ENCODE assay signal across 9 mouse cellular contexts in the genomic region with DNA sequence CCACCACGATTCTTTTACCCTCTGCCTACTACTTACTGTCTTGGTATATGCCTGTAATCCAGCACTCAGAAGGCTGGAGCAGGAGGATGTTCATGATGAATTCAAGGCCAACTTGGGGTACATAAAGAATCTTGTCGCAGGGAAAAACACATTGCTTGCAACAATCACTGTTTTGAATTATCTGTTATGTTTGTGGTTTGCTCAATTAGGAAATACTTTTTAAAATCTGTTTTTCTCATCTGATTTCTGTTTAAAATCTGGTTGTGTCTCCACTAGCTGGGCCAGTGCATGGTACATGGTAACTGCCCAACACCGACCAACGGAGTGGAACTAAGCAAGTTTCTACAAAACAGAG. TPM values are rescaled to one million over a fixed set of nuclear protein-coding genes. Genes with fewer than 3 reads are reported as not detected.
DNase-seq lines count a peak whose midpoint lies in the region; ATAC-seq lines count a peak whose summit lies in the region.
"Had no signal": no experiment of that assay in that cellular context is flagged by ENCODE, and none has a peak within 500 bp of the region (broad histone marks: within the 10 kb centered on the region; RNA-seq: fewer than 3 reads in every experiment).

No protein-coding gene starts in this region.

- H3K4me1 ChIP-seq in kidney, embryonic 14.5 days (ENCODE audit: control insufficient read depth, insufficient read depth, low read length) = peaks cover 9% of the 10 kb centered on the region; the same call in 1 of the 2 replicates
- H3K4me1 ChIP-seq in brown adipose tissue, adult 24 weeks (ENCODE audit: control insufficient read depth, insufficient read depth, insufficient read length, low read length) = no peaks in the 10 kb centered on the region
- peaks cover 14% of the 10 kb centered on the region for H3K4me1 ChIP-seq in hindbrain, embryonic 15.5 days (replicated peaks)
- peaks cover 20% of the 10 kb centered on the region for H3K4me1 ChIP-seq in midbrain, embryonic 15.5 days

- no peaks in the 10 kb centered on the region for H3K9me3 ChIP-seq in kidney, embryonic 14.5 days (ENCODE audit: control insufficient read depth, low read length)
- no peaks in the 10 kb centered on the region for H3K9me3 ChIP-seq in hindbrain, embryonic 15.5 days
- H3K9me3 ChIP-seq in midbrain, embryonic 15.5 days = no peaks in the 10 kb centered on the region

- intact Hi-C loops in left cerebral cortex, postnatal 10 days (cut with DNase I) = no loop called here

- H3K27me3 ChIP-seq in kidney, embryonic 14.5 days (ENCODE audit: control insufficient read depth, insufficient read depth, low read length) = no peaks in the 10 kb centered on the region
- H3K27me3 ChIP-seq in hindbrain, embryonic 15.5 days = no peaks in the 10 kb centered on the region
- H3K27me3 ChIP-seq in midbrain, embryonic 15.5 days (replicated peaks) = no peaks in the 10 kb centered on the region

- peak overlapping the region; percentile 71 for H3K4me2 ChIP-seq in kidney, embryonic 14.5 days (replicated peaks; ENCODE audit: low read depth, low read length)
- H3K4me2 ChIP-seq in hindbrain, embryonic 15.5 days = peak overlapping the region; percentile 67
- peak overlapping the region; percentile 65 for H3K4me2 ChIP-seq in midbrain, embryonic 15.5 days

- H3K4me3 ChIP-seq in kidney, embryonic 14.5 days (ENCODE audit: low read length) = peak overlapping the region; percentile 82
- H3K4me3 ChIP-seq in brown adipose tissue, adult 24 weeks (ENCODE audit: insufficient read depth, low read depth, low read length) = peak overlapping the region; percentile 86
- peak overlapping the region; percentile 79 for H3K4me3 ChIP-seq in hindbrain, embryonic 15.5 days
- H3K4me3 ChIP-seq in midbrain, embryonic 15.5 days = peak overlapping the region; percentile 76

- H3K9ac ChIP-seq in kidney, embryonic 14.5 days (ENCODE audit: low read depth, low read length) = peak overlapping the region; percentile 72
- H3K9ac ChIP-seq in hindbrain, embryonic 15.5 days = peak overlapping the region; percentile 63
- H3K9ac ChIP-seq in midbrain, embryonic 15.5 days = peak overlapping the region; percentile 62

- H3K36me3 ChIP-seq in kidney, embryonic 14.5 days (ENCODE audit: control insufficient read depth, insufficient read depth, low read length) = peaks cover 5% of the 10 kb centered on the region; the same call in 1 of the 2 replicates
- H3K36me3 ChIP-seq in hindbrain, embryonic 15.5 days = no peaks in the 10 kb centered on the region
- no peaks in the 10 kb centered on the region for H3K36me3 ChIP-seq in midbrain, embryonic 15.5 days (replicated peaks)

- H3K27ac ChIP-seq in kidney, embryonic 14.5 days (ENCODE audit: low read depth, low read length) = no peak overlapping the region
- peak overlapping the region; percentile 79; the same call in 1 of the 2 replicates for H3K27ac ChIP-seq in brown adipose tissue, adult 24 weeks (replicated peaks; ENCODE audit: low read depth, low read length)
- H3K27ac ChIP-seq in hindbrain, embryonic 15.5 days (replicated peaks) = peak overlapping the region; percentile 83
- peak overlapping the region; percentile 78 for H3K27ac ChIP-seq in midbrain, embryonic 15.5 days

- no peak for ATAC-seq in kidney, embryonic 14.5 days (ENCODE audit: low FRiP score, low TSS enrichment)
- ATAC-seq in hindbrain, embryonic 15.5 days (ENCODE audit: low FRiP score, low read depth) = no peak
- ATAC-seq in midbrain, embryonic 15.5 days (replicated peaks) = no peak
- no peak for ATAC-seq in activated CD4-positive, CD25-positive, alpha-beta regulatory T cell, adult 4 months

- no peak for DNase-seq in kidney, postnatal 25 days
- no peak for DNase-seq in thymus, postnatal 10 days (ENCODE audit: low spot score in 2 of 2)
- no peak for DNase-seq in left cerebral cortex, postnatal 10 days (ENCODE audit: extremely low spot score in 1 of 2, low spot score in 2 of 2)

- WGBS in kidney, embryonic 14.5 days = 38% methylated on average over 4 of the region's 4 CpGs
- WGBS in hindbrain, embryonic 15.5 days = 35% methylated on average over 4 of the region's 4 CpGs
- 33% methylated on average over 4 of the region's 4 CpGs for WGBS in midbrain, embryonic 15.5 days

RNA-seq across cellular contexts. Expression of gene Ecsit, which starts 0.6 kb away (rescaled TPM):
- 29.9 and 41.5 TPM in 2 replicates for polyA plus RNA-seq in kidney, embryonic 14.5 days (2014; fragmentation: Nextera tagmentation; extraction: Ambion mirVana)
- 95.3 and 111 TPM in 2 replicates for polyA plus RNA-seq in brown adipose tissue, adult 24 weeks (2012; ENCODE audit: insufficient read depth, insufficient read length, missing spikeins)
- 56.0 and 63.5 TPM in 2 replicates for polyA plus RNA-seq in hindbrain, embryonic 15.5 days (2015; fragmentation: Nextera tagmentation; extraction: Ambion mirVana)
- polyA plus RNA-seq in midbrain, embryonic 15.5 days (2015; fragmentation: Nextera tagmentation; extraction: Ambion mirVana) = 58.8 and 59.4 TPM in 2 replicates
- 10 to 100 TPM; 31.0 to 31.1 TPM for polyA plus RNA-seq in activated CD4-positive, CD25-positive, alpha-beta regulatory T cell, adult 4 months (2017; shearing (Covaris generic))
- total RNA-seq in left cerebral cortex, postnatal 10 days (2021) = 10 to 100 TPM; 40.5 to 42.8 TPM

RNA-seq across cellular contexts. Expression of gene Zfp653, which starts 13.5 kb away (rescaled TPM):
- polyA plus RNA-seq in kidney, embryonic 14.5 days (2014; fragmentation: Nextera tagmentation; extraction: Ambion mirVana) = 9.9 and 11.0 TPM in 2 replicates
- polyA plus RNA-seq in brown adipose tissue, adult 24 weeks (2012; ENCODE audit: insufficient read depth, insufficient read length, missing spikeins) = 2.1 and 4.8 TPM in 2 replicates
- polyA plus RNA-seq in hindbrain, embryonic 15.5 days (2015; fragmentation: Nextera tagmentation; extraction: Ambion mirVana) = 17.3 and 19.6 TPM in 2 replicates
- 21.7 and 22.5 TPM in 2 replicates for polyA plus RNA-seq in midbrain, embryonic 15.5 days (2015; fragmentation: Nextera tagmentation; extraction: Ambion mirVana)
- 1 to 10 TPM; 3.3 to 4.0 TPM for polyA plus RNA-seq in activated CD4-positive, CD25-positive, alpha-beta regulatory T cell, adult 4 months (2017; shearing (Covaris generic))
- 10 to 100 TPM; 20.7 to 20.8 TPM for total RNA-seq in left cerebral cortex, postnatal 10 days (2021)

RNA-seq across cellular contexts. Expression of gene Gm49318, which starts 13.6 kb away (rescaled TPM):
- not detected in 2 replicates for polyA plus RNA-seq in kidney, embryonic 14.5 days (2014; fragmentation: Nextera tagmentation; extraction: Ambion mirVana)
- not detected in 2 replicates for polyA plus RNA-seq in brown adipose tissue, adult 24 weeks (2012; ENCODE audit: insufficient read depth, insufficient read length, missing spikeins)
- polyA plus RNA-seq in hindbrain, embryonic 15.5 days (2015; fragmentation: Nextera tagmentation; extraction: Ambion mirVana) = not detected in 2 replicates
- polyA plus RNA-seq in midbrain, embryonic 15.5 days (2015; fragmentation: Nextera tagmentation; extraction: Ambion mirVana) = not detected in 2 replicates
- not detected for polyA plus RNA-seq in activated CD4-positive, CD25-positive, alpha-beta regulatory T cell, adult 4 months (2017; shearing (Covaris generic))
- under 1 TPM; 0.85 to 0.94 TPM for total RNA-seq in left cerebral cortex, postnatal 10 days (2021)
- total RNA-seq: neutrophil, adult 5-6 weeks had no signal

RNA-seq across cellular contexts. Expression of gene Cnn1, which starts 14.4 kb away (rescaled TPM):
- 4.7 and 5.1 TPM in 2 replicates for polyA plus RNA-seq in kidney, embryonic 14.5 days (2014; fragmentation: Nextera tagmentation; extraction: Ambion mirVana)
- 1.9 and 5.7 TPM in 2 replicates for polyA plus RNA-seq in brown adipose tissue, adult 24 weeks (2012; ENCODE audit: insufficient read depth, insufficient read length, missing spikeins)
- 1.6 and 2.3 TPM in 2 replicates for polyA plus RNA-seq in hindbrain, embryonic 15.5 days (2015; fragmentation: Nextera tagmentation; extraction: Ambion mirVana)
- 1.9 and 2.4 TPM in 2 replicates for polyA plus RNA-seq in midbrain, embryonic 15.5 days (2015; fragmentation: Nextera tagmentation; extraction: Ambion mirVana)
- polyA plus RNA-seq in activated CD4-positive, CD25-positive, alpha-beta regulatory T cell, adult 4 months (2017; shearing (Covaris generic)) = not detected
- total RNA-seq in left cerebral cortex, postnatal 10 days (2021) = under 1 TPM; 0.20 to 0.39 TPM
- total RNA-seq: neutrophil, adult 5-6 weeks had no signal

RNA-seq across cellular contexts. Expression of gene Elof1, which starts 32.3 kb away (rescaled TPM):
- polyA plus RNA-seq in kidney, embryonic 14.5 days (2014; fragmentation: Nextera tagmentation; extraction: Ambion mirVana) = 216 and 237 TPM in 2 replicates
- polyA plus RNA-seq in brown adipose tissue, adult 24 weeks (2012; ENCODE audit: insufficient read depth, insufficient read length, missing spikeins) = 101 and 117 TPM in 2 replicates
- polyA plus RNA-seq in hindbrain, embryonic 15.5 days (2015; fragmentation: Nextera tagmentation; extraction: Ambion mirVana) = 183 and 190 TPM in 2 replicates
- 181 and 198 TPM in 2 replicates for polyA plus RNA-seq in midbrain, embryonic 15.5 days (2015; fragmentation: Nextera tagmentation; extraction: Ambion mirVana)
- polyA plus RNA-seq in activated CD4-positive, CD25-positive, alpha-beta regulatory T cell, adult 4 months (2017; shearing (Covaris generic)) = 100 to 1,000 TPM in 1 of 2 experiments, 10 to 100 TPM in 1; 96.8 to 108 TPM
- total RNA-seq in left cerebral cortex, postnatal 10 days (2021) = 10 to 100 TPM; 63.0 to 63.7 TPM
